Mouse (Mus musculus): ENCODE data around the gene Rasgrp4. TPM values are rescaled to one million over a fixed set of nuclear protein-coding genes. Genes with fewer than 3 reads are reported as not detected.
A peak's percentile ranks its signal among the peaks of the same experiment; 100 is the strongest.

The Rasgrp4 gene
- total RNA-seq, 2 experiments from 2014 or later, result 2.2 to 3.6 TPM

- no peak for DNase-seq (ENCODE audit: low spot score in 2 of 2)
Measured at GRCm38 (mm10) chr7:29146625-29147367, 12.1 kb downstream of the Rasgrp4 start.

GRCm38 (mm10) chr7:29148771-29149170, 14.1 kb downstream of the Rasgrp4 start:
- no peak for DNase-seq (ENCODE audit: low spot score in 2 of 2)

GRCm38 (mm10) chr7:29151486-29151885, 16.8 kb downstream of the Rasgrp4 start:
- DNase-seq (ENCODE audit: low spot score in 2 of 2), result no peak

GRCm38 (mm10) chr7:29154018-29154720, 19.5 kb downstream of the Rasgrp4 start:
- DNase-seq (ENCODE audit: low spot score in 2 of 2), result no peak

- DNase-seq (ENCODE audit: low spot score in 2 of 2), result peak; percentile 87 to 93
Measured at GRCm38 (mm10) chr7:29155196-29155837, 20.7 kb downstream of the Rasgrp4 start.

GRCm38 (mm10) chr7:29155838-29156782, 21.5 kb downstream of the Rasgrp4 start, which contains the start of gene Fam98c:
TSS of gene Fam98c (minus strand) at chr7:29156234.
- peak; percentile 77 to 87 for DNase-seq (ENCODE audit: low spot score in 2 of 2)

- DNase-seq (ENCODE audit: low spot score in 2 of 2), result no peak
Measured at GRCm38 (mm10) chr7:29158264-29158663, 23.6 kb downstream of the Rasgrp4 start.

- no peak for DNase-seq (ENCODE audit: low spot score in 2 of 2)
Measured at GRCm38 (mm10) chr7:29162294-29162693, 27.6 kb downstream of the Rasgrp4 start.

- no peak for DNase-seq (ENCODE audit: low spot score in 2 of 2)
Measured at GRCm38 (mm10) chr7:29162750-29163525, 28.3 kb downstream of the Rasgrp4 start.

GRCm38 (mm10) chr7:29167656-29168055, 33.0 kb downstream of the Rasgrp4 start:
- no peak for DNase-seq (ENCODE audit: low spot score in 2 of 2)

GRCm38 (mm10) chr7:29168121-29168695, 33.6 kb downstream of the Rasgrp4 start:
- DNase-seq (ENCODE audit: low spot score in 2 of 2), result no peak

GRCm38 (mm10) chr7:29168791-29169230, 34.2 kb downstream of the Rasgrp4 start:
- peak; percentile 56 to 72 for DNase-seq (ENCODE audit: low spot score in 2 of 2)

GRCm38 (mm10) chr7:29169231-29170065, 34.8 kb downstream of the Rasgrp4 start:
- peak; percentile 86 to 87 for DNase-seq (ENCODE audit: low spot score in 2 of 2)

- peak; percentile 57 to 61 for DNase-seq (ENCODE audit: low spot score in 2 of 2)
Measured at GRCm38 (mm10) chr7:29170066-29170754, 35.6 kb downstream of the Rasgrp4 start, which contains the start of the genes Ggn and Spred3. TSS of gene Ggn (plus strand) at chr7:29170210. TSS of gene Spred3 (minus strand) at chr7:29170411.

- DNase-seq (ENCODE audit: low spot score in 2 of 2), result peak in 1 of 2 experiments; percentile 38
Measured at GRCm38 (mm10) chr7:29170755-29171561, 36.3 kb downstream of the Rasgrp4 start.

- DNase-seq (ENCODE audit: low spot score in 2 of 2), result no peak
Measured at GRCm38 (mm10) chr7:29171562-29172097, 37.0 kb downstream of the Rasgrp4 start.

Measured in layer of hippocampus, postnatal 10 days (tissue).